Mouse (Mus musculus) cerebellum, adult 8-10 months (tissue): ENCODE data around the gene Ccdc22.
A peak's percentile ranks its signal among the peaks of the same experiment; 100 is the strongest.

ENCODE experiments used
- DNase-seq: peaks from one replicate; pipeline ENCODE4 v3.0.0; 2022

Ccdc22 gene

GRCm38 (mm10) chrX:7604879-7605574 is at the start of gene Ccdc22:
Gene Ccdc22, minus strand, starts transcription at chrX:7605517.
- DNase-seq, result peak; percentile 73

DNA sequence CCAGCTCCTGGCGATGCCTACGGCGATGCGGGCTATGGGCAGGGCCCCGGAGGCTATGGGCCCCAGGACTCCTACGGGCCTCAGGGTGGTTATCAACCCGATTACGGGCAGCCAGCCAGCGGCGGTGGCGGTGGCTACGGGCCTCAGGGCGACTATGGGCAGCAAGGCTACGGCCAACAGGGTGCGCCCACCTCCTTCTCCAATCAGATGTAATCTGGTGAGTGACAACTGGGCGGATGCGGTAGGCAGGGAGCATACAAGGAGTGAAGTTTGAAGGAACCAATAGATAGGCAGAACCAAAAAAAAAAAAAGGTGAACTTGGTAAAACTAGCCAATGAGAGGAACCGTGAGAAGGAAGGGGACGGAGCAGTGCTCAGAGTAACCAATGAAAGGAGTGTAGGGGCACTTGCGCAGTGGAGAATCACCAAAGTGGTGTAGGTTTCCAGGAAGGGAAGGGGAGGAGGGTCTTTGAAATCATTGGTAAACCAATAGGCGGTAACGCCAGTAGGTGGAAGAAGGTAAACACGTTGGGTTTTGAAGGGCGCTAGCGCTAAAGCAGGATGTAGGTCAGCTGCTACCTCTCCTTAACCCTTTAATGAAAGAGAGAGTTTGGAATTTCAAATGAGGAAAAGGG is 43.5 kb upstream of the Ccdc22 start:
- no peak for DNase-seq

GRCm38 (mm10) chrX:7645349-7645748 is 40.0 kb upstream of the Ccdc22 start:
- DNase-seq, result peak; percentile 76

DNA sequence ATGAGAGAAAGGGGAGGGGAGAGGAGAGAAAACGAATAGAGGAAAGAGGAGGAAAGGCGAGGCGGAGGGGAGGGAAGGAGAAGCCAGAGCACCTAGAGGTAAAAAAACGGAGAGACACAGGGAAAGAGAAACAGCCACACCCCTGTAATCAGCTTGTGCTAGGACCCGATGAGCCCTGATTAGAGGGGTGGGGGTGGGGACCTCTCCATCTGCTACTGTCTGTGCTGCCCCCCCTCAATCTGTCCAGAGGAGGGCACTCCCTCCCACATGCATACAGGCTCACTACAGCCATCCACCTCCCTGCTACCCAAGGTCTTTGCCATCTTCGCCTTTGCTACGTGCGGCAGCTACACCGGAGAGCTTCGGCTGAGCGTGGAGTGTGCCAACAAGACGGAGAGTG is 35.5 kb upstream of the Ccdc22 start:
- no peak for DNase-seq

- DNase-seq, result no peak
Measured at GRCm38 (mm10) chrX:7639536-7640325, 34.4 kb upstream of the Ccdc22 start.

- peak; percentile 92 for DNase-seq
Measured at GRCm38 (mm10) chrX:7638401-7639091, 33.2 kb upstream of the Ccdc22 start, which contains the start of gene Syp. Gene Syp, plus strand, starts transcription at chrX:7638471.

GRCm38 (mm10) chrX:7635101-7635500 is 29.8 kb upstream of the Ccdc22 start:
- DNase-seq, result no peak

DNA sequence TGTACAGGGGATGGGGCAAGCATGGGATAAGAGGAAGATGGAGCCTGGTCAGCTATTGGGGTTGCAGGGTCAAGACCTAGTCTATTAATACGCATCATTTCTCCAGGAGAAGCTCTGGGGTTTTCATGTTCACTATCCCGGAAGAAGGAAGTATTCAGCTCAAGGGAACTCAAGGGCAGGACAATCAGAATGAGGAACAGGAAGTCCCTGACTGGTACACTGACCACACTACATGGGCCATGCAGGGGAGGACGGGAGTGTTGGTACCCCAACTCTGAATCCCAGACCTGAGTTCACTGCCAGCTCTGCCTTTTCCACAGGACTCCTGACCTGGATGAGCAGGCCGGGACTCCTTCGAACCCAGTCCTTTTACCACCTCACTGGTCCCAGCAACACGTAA is 27.2 kb upstream of the Ccdc22 start:
- DNase-seq, result no peak

DNA sequence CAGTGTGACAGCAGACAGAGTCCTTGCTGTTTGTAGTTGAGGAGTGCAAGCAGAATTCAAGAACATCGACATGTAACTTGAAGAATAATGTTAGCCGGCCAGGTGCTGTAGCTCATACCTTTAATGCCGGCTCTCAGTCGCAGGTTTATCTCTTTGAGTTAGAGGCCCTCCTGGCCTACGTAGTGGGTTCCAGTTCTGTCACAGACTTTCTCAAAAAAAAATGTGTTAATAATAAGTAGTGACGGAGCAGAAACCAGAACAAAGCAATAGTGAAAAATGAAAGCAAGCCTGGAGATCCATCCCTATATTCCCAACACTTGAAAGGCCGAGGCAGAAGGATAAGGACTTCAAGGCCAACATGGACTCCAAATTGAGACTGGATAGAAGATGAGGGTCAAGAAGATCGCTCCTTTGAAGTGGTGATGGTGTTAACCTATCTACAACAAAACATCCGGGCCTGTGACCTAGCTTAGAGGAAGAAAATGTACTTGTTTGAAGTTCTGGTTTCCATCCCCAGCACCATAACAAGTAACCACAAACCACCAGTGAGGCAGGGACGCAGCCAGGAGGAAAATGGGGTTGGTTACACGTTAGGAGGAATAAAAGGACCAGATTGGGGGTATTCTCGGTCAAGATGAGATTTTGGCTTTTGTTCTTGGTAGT is 12.7 kb upstream of the Ccdc22 start:
- DNase-seq, result no peak

GRCm38 (mm10) chrX:7610536-7611258 is 5.4 kb upstream of the Ccdc22 start:
- peak; percentile 38 for DNase-seq

- peak; percentile 30 for DNase-seq
Measured at GRCm38 (mm10) chrX:7610035-7610434, 4.7 kb upstream of the Ccdc22 start.

DNA sequence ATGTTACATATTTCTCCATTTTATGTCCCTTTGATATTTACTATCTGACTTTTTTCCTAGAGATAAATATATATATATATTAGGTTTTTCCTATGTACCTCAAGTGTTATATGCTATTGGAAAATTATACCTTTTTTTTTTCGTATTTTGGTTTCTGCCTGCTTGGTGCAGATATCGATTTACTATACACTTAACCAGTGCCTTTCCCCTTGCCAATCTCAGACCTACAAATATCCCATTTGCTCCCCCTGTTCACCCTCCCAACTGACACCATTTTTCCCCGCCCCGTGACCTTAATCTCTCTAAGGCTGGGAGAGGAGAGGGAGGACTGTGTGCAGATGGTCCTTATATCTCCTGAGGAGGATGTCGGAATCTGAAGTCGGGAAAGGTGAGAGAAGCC is 1.5 kb upstream of the Ccdc22 start, which contains the start of gene Cacna1f:
TSS of gene Cacna1f (plus strand) at position 301 of the 400 bp plus-strand sequence.
- DNase-seq, result no peak

- DNase-seq, result no peak
Measured at GRCm38 (mm10) chrX:7605575-7605941, 241 bp upstream of the Ccdc22 start.

DNA sequence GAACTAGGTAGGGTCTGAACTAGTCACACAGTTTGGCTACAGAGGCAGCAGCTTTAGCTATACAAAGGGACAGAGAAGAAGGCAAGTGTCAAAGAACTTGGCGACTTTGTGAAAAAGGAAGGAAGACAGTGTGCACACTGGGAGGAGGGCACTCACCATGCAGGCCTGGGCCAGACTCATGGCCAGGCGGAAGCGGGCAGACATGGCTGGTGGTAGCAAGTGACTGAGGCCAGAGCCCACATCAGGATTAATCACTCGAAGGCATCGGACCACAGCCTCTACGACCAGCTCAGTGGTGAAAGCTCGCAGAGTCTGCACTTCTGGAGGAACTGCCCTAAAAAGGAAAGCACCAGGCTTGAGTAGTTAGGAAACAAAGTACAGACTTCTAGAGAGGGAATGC is 1.3 kb downstream of the Ccdc22 start:
- no peak for DNase-seq

GRCm38 (mm10) chrX:7595371-7595770 is 9.9 kb downstream of the Ccdc22 start:
- no peak for DNase-seq

DNA sequence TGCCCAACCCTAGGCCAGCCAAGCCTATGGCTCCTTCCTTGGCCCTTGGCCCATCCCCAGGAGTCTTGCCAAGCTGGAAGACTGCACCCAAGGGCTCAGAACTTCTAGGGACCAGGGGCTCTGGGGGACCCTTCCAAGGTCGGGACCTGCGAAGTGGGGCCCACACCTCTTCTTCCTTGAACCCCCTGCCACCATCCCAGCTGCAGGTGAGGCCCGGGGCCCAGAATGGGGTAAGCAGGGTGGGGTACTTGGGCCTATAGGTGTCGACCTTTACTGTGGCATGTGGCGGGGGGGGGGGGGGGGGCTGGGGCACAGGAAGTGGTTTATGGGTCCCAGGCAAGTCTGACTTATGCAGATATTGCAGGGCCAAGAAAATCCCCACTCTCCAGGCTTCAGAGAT is 19.0 kb downstream of the Ccdc22 start:
- no peak for DNase-seq

- no peak for DNase-seq
Measured at GRCm38 (mm10) chrX:7583881-7584280, 21.4 kb downstream of the Ccdc22 start.

DNA sequence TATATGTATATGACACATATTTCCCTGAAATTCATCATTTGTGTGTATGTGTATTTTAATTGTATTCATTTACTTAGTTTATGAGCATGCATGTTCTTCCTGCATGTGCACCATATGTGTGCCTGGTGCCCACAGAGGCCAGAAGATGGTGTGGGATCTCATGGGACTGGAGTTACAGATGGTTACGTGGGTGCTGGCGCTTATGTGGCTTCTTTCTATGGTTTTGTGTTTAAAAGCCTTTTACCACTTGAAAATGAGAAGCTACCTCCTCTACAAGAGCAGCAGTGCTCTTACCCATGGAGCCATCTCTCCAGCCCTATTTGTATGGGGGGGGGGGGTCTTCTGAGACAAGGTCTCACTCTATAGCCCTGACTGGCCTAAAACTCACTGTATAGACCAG is 24.2 kb downstream of the Ccdc22 start:
- no peak for DNase-seq

DNA sequence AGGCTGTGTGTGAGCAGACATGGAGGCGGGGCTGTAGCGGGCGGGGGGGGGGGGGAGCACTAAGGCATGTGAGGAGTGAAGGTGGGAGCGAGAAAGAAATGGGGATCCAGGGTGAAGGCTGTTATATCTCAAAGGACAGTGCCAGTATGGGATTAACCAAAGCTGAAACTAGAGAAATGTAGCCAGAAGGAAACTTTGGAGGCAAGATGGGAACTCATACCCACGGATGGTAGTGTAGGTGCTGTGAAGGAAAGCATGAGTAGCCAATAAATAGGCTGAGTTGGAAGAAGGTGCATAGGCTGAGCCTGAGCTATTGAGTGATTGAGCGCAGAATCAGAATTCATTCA is 30.5 kb downstream of the Ccdc22 start:
- no peak for DNase-seq

DNA sequence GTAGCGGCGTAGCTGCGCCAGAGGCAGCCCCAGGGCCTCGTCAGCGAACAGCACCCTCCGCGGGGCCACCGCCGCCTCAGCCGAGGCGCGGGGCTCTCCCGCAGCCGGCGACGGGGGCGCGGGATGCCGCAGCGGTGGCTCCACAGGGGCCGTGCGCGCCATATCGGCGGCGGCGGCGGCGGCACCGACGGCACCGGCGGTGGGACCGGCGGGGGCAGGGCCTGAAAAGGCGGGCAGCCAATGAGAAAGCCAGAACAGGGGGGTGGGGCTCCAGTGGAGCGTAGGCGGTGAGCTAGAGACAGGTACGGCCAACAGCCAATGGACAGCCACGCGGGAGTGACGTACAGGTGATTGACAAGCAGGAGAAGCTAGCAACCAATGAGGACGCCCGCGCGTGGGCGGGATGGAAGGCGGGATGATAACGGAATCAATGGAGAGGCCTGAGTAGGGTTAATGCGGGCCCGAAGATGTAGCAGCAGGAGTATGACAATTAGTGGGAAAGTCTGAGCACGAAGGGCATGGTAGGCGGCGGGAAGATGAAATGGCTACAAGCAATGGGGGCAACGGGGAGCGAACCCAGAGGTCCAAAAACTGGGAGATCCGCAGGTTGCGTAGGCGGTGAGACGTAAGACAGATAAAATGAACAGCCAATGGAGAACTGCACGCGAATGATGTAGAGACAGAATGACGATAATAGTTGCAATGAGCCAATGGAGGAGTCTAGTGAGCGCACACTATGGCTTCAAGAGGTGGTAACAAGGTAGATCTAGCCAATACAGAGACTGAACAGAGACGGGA is 31.0 kb downstream of the Ccdc22 start, which contains the start of gene Ppp1r3f:
TSS of gene Ppp1r3f (minus strand) at position 197 of the 798 bp plus-strand sequence.
- peak; percentile 91 for DNase-seq
